ENCODE assay signal across 26 mouse cellular contexts in genomic region chr5:58143897-58144296, GRCm38 (mm10).
"Had no signal": no experiment of that assay in that cellular context is flagged by ENCODE, and none has a peak within 500 bp of the region (broad histone marks: within the 10 kb centered on the region; RNA-seq: fewer than 3 reads in every experiment).

No protein-coding gene starts in this region.

- H3K4me3 ChIP-seq: gastrocnemius, adult 2 months; heart, embryonic 13.5 days; heart, embryonic 15.5 days; hindbrain, embryonic 13.5 days; hindbrain, embryonic 15.5 days; limb, embryonic 10.5 days; limb, embryonic 12.5 days; liver, embryonic 13.5 days; liver, embryonic 15.5 days had no signal

- DNase-seq: gastrocnemius, adult 2 months; gastrocnemius, postnatal 10 days; gastrocnemius, postnatal 25 days; heart, adult 18-20 months; heart, postnatal 14 days; heart, postnatal 36 days; kidney, adult 11 months; kidney, adult 2 months; kidney, postnatal 14 days; kidney, postnatal 36 days; layer of hippocampus, adult 9-11 months; layer of hippocampus, postnatal 36 days; liver; liver, embryonic 13.5 days; liver, postnatal 0 days had no signal

- H3K27me3 ChIP-seq: heart, embryonic 13.5 days; heart, embryonic 15.5 days; hindbrain, embryonic 13.5 days; hindbrain, embryonic 15.5 days; limb, embryonic 12.5 days; liver, embryonic 13.5 days; liver, embryonic 15.5 days had no signal

- H3K4me2 ChIP-seq: heart, embryonic 11.5 days; heart, embryonic 13.5 days; heart, embryonic 15.5 days; hindbrain, embryonic 13.5 days; hindbrain, embryonic 15.5 days; limb, embryonic 12.5 days; liver, embryonic 11.5 days; liver, embryonic 13.5 days; liver, embryonic 15.5 days had no signal

- H3K36me3 ChIP-seq: heart, embryonic 13.5 days; heart, embryonic 15.5 days; hindbrain, embryonic 13.5 days; hindbrain, embryonic 15.5 days; limb, embryonic 10.5 days; limb, embryonic 12.5 days; liver, embryonic 13.5 days; liver, embryonic 15.5 days had no signal

- H3K4me1 ChIP-seq: heart, embryonic 13.5 days; heart, embryonic 15.5 days; hindbrain, embryonic 13.5 days; hindbrain, embryonic 15.5 days; limb, embryonic 10.5 days; limb, embryonic 12.5 days; liver, embryonic 13.5 days; liver, embryonic 15.5 days had no signal

- H3K9me3 ChIP-seq: heart, embryonic 13.5 days; heart, embryonic 15.5 days; hindbrain, embryonic 13.5 days; hindbrain, embryonic 15.5 days; limb, embryonic 10.5 days; limb, embryonic 12.5 days; liver, embryonic 13.5 days; liver, embryonic 15.5 days had no signal

- H3K9ac ChIP-seq: heart, embryonic 13.5 days; heart, embryonic 15.5 days; hindbrain, embryonic 13.5 days; hindbrain, embryonic 15.5 days; limb, embryonic 12.5 days; liver, embryonic 13.5 days; liver, embryonic 15.5 days; liver, postnatal 0 days had no signal

- ATAC-seq: hindbrain, postnatal 0 days; intestine, embryonic 16.5 days; liver, postnatal 0 days had no signal

- H3K27ac ChIP-seq: gastrocnemius, adult 2 months; heart, embryonic 13.5 days; heart, embryonic 15.5 days; hindbrain, embryonic 13.5 days; hindbrain, embryonic 15.5 days; hindbrain, postnatal 0 days; limb, embryonic 10.5 days; limb, embryonic 12.5 days; liver, embryonic 13.5 days; liver, embryonic 15.5 days had no signal
